Comparison of ENCODE assay signal across 31 mouse cellular contexts in genomic region chr1:136379261-136379660, GRCm38 (mm10).
"Had no signal": no experiment of that assay in that cellular context is flagged by ENCODE, and none has a peak within 500 bp of the region (broad histone marks: within the 10 kb centered on the region; RNA-seq: fewer than 3 reads in every experiment).

No protein-coding gene starts in this region.

- H3K4me2 ChIP-seq: limb, embryonic 12.5 days; limb, embryonic 13.5 days; limb, embryonic 15.5 days; liver, embryonic 11.5 days; liver, embryonic 12.5 days; liver, embryonic 13.5 days; liver, embryonic 15.5 days; lung, embryonic 14.5 days; lung, embryonic 15.5 days; midbrain, embryonic 12.5 days; midbrain, embryonic 13.5 days; midbrain, embryonic 15.5 days; neural tube, embryonic 12.5 days had no signal

- H3K4me1 ChIP-seq: limb, embryonic 10.5 days; limb, embryonic 12.5 days; liver, embryonic 12.5 days; liver, embryonic 13.5 days; liver, embryonic 15.5 days; megakaryocyte, embryonic 14.5 days; midbrain, embryonic 10.5 days; midbrain, embryonic 12.5 days; midbrain, embryonic 13.5 days; midbrain, embryonic 15.5 days; neural tube, embryonic 12.5 days had no signal

- H3K4me3 ChIP-seq: left cerebral cortex, adult 2 months; limb, embryonic 10.5 days; limb, embryonic 12.5 days; limb, embryonic 13.5 days; limb, embryonic 15.5 days; liver, embryonic 12.5 days; liver, embryonic 13.5 days; liver, embryonic 15.5 days; lung, embryonic 15.5 days; megakaryocyte, embryonic 14.5 days; midbrain, embryonic 10.5 days; midbrain, embryonic 12.5 days; midbrain, embryonic 13.5 days; midbrain, embryonic 15.5 days; myocyte; neural tube, embryonic 12.5 days had no signal

- H3K27me3 ChIP-seq: limb, embryonic 12.5 days; limb, embryonic 13.5 days; limb, embryonic 15.5 days; liver, embryonic 13.5 days; liver, embryonic 15.5 days; lung, embryonic 15.5 days; midbrain, embryonic 12.5 days; midbrain, embryonic 13.5 days; midbrain, embryonic 15.5 days; neural tube, embryonic 12.5 days had no signal

- H3K27ac ChIP-seq: left cerebral cortex, adult 2 months; limb, embryonic 10.5 days; limb, embryonic 12.5 days; limb, embryonic 13.5 days; limb, embryonic 15.5 days; liver, embryonic 12.5 days; liver, embryonic 13.5 days; liver, embryonic 14.5 days; liver, embryonic 15.5 days; lung, embryonic 15.5 days; macrophage; midbrain, embryonic 10.5 days; midbrain, embryonic 12.5 days; midbrain, embryonic 13.5 days; midbrain, embryonic 15.5 days; neural tube, embryonic 12.5 days had no signal

- DNase-seq: left cerebral cortex, postnatal 4 days; liver; liver, embryonic 13.5 days; liver, postnatal 0 days; lung, adult 18-20 months; lung, adult 2 months; lung, embryonic 14.5 days; lung, postnatal 10 days; lung, postnatal 14 days; lung, postnatal 36 days; lung, postnatal 4 days; midbrain, embryonic 14.5 days had no signal

- H3K9me3 ChIP-seq: limb, embryonic 10.5 days; limb, embryonic 12.5 days; limb, embryonic 13.5 days; limb, embryonic 15.5 days; liver, embryonic 12.5 days; liver, embryonic 15.5 days; lung, embryonic 15.5 days; midbrain, embryonic 10.5 days; midbrain, embryonic 13.5 days; midbrain, embryonic 15.5 days; neural tube, embryonic 12.5 days had no signal

- ATAC-seq: liver, embryonic 12.5 days; liver, postnatal 0 days; lung, postnatal 0 days; midbrain, embryonic 13.5 days; midbrain, embryonic 15.5 days had no signal

- H3K9ac ChIP-seq: limb, embryonic 12.5 days; limb, embryonic 13.5 days; limb, embryonic 15.5 days; liver, embryonic 12.5 days; liver, embryonic 13.5 days; liver, embryonic 14.5 days; liver, embryonic 15.5 days; liver, postnatal 0 days; lung, embryonic 14.5 days; lung, embryonic 15.5 days; midbrain, embryonic 12.5 days; midbrain, embryonic 13.5 days; midbrain, embryonic 15.5 days; neural tube, embryonic 12.5 days had no signal

- H3K36me3 ChIP-seq: limb, embryonic 10.5 days; limb, embryonic 12.5 days; limb, embryonic 13.5 days; limb, embryonic 15.5 days; liver, embryonic 12.5 days; liver, embryonic 13.5 days; liver, embryonic 15.5 days; lung, embryonic 15.5 days; midbrain, embryonic 10.5 days; midbrain, embryonic 12.5 days; midbrain, embryonic 13.5 days; midbrain, embryonic 15.5 days; neural tube, embryonic 12.5 days had no signal
